24 mouse cellular contexts compared by ENCODE assay signal in genomic region chr13:90914721-90915120, GRCm38 (mm10). TPM values are rescaled to one million over a fixed set of nuclear protein-coding genes. Genes with fewer than 3 reads are reported as not detected.
DNase-seq lines count a peak whose midpoint lies in the region; ATAC-seq lines count a peak whose summit lies in the region.
"Had no signal": no experiment of that assay in that cellular context is flagged by ENCODE, and none has a peak within 500 bp of the region (broad histone marks: within the 10 kb centered on the region; RNA-seq: fewer than 3 reads in every experiment).

No protein-coding gene starts in this region.

- no peak overlapping the region for H3K4me2 ChIP-seq in forebrain, embryonic 14.5 days (ENCODE audit: low read length)
- H3K4me2 ChIP-seq in forebrain, embryonic 11.5 days (ENCODE audit: low read depth, low read length, severe bottlenecking) = no peak overlapping the region
- H3K4me2 ChIP-seq in midbrain, embryonic 16.5 days (ENCODE audit: low read length) = no peak overlapping the region
- no peak overlapping the region for H3K4me2 ChIP-seq in midbrain, embryonic 13.5 days (replicated peaks)
- H3K4me2 ChIP-seq: embryonic facial prominence, embryonic 12.5 days; embryonic facial prominence, embryonic 15.5 days; forebrain, embryonic 13.5 days; heart, embryonic 13.5 days; hindbrain, embryonic 15.5 days; intestine, embryonic 15.5 days had no signal

- no peak for ATAC-seq in forebrain, embryonic 14.5 days
- ATAC-seq in forebrain, embryonic 11.5 days (replicated peaks; ENCODE audit: low FRiP score) = no peak
- ATAC-seq in midbrain, embryonic 16.5 days = no peak
- ATAC-seq in midbrain, embryonic 13.5 days = no peak
- ATAC-seq: activated CD4-positive, CD25-positive, alpha-beta regulatory T cell, adult 4 months; forebrain, embryonic 13.5 days; intestine, embryonic 15.5 days had no signal

- H3K4me3 ChIP-seq in forebrain, embryonic 14.5 days (ENCODE audit: low read depth, low read length) = no peak overlapping the region
- H3K4me3 ChIP-seq in forebrain, embryonic 11.5 days (ENCODE audit: low read depth, low read length) = no peak overlapping the region
- no peak overlapping the region for H3K4me3 ChIP-seq in heart, embryonic 10.5 days
- no peak overlapping the region for H3K4me3 ChIP-seq in midbrain, embryonic 16.5 days (ENCODE audit: low read depth, low read length)
- no peak overlapping the region for H3K4me3 ChIP-seq in midbrain, embryonic 13.5 days (replicated peaks)
- H3K4me3 ChIP-seq: embryonic facial prominence, embryonic 12.5 days; embryonic facial prominence, embryonic 15.5 days; forebrain, embryonic 13.5 days; gastrocnemius, adult 2 months; heart, embryonic 13.5 days; hindbrain, embryonic 15.5 days; intestine, embryonic 15.5 days had no signal

- no peaks in the 10 kb centered on the region for H3K27me3 ChIP-seq in forebrain, embryonic 14.5 days (replicated peaks; ENCODE audit: control insufficient read depth, insufficient read depth, low read length)
- no peaks in the 10 kb centered on the region for H3K27me3 ChIP-seq in forebrain, embryonic 11.5 days (ENCODE audit: control insufficient read depth, insufficient read depth, low read length)
- H3K27me3 ChIP-seq in heart, embryonic 10.5 days (ENCODE audit: insufficient read depth, poor library complexity, severe bottlenecking) = no peaks in the 10 kb centered on the region
- H3K27me3 ChIP-seq in midbrain, embryonic 16.5 days (ENCODE audit: control insufficient read depth, insufficient read depth, low read depth, low read length) = no peaks in the 10 kb centered on the region
- no peaks in the 10 kb centered on the region for H3K27me3 ChIP-seq in midbrain, embryonic 13.5 days
- H3K27me3 ChIP-seq: embryonic facial prominence, embryonic 12.5 days; embryonic facial prominence, embryonic 15.5 days; forebrain, embryonic 13.5 days; heart, embryonic 13.5 days; hindbrain, embryonic 15.5 days; intestine, embryonic 15.5 days had no signal

- DNase-seq in forebrain, embryonic 14.5 days (ENCODE audit: low spot score) = no peak
- no peak for DNase-seq in forebrain, embryonic 11.5 days (ENCODE audit: low spot score)
- peak; percentile 59 for DNase-seq in heart, adult 11 months
- DNase-seq in heart, embryonic 10.5 days (ENCODE audit: low spot score) = no peak
- DNase-seq: adrenal gland, adult 8-10 months; adrenal gland, postnatal 25 days; cerebellum, adult 18-20 months; cerebellum, adult 9-10 months; cerebellum, postnatal 14 days; gastrocnemius, adult 2 months; gastrocnemius, postnatal 14 days; heart, adult 18-20 months; heart, postnatal 14 days; heart, postnatal 4 days; kidney, adult 11 months had no signal

- no peaks in the 10 kb centered on the region for H3K36me3 ChIP-seq in forebrain, embryonic 14.5 days (ENCODE audit: control insufficient read depth, insufficient read depth, low read length)
- H3K36me3 ChIP-seq in forebrain, embryonic 11.5 days (ENCODE audit: control insufficient read depth, insufficient read depth, low read length) = no peaks in the 10 kb centered on the region
- no peaks in the 10 kb centered on the region for H3K36me3 ChIP-seq in heart, embryonic 10.5 days
- no peaks in the 10 kb centered on the region for H3K36me3 ChIP-seq in midbrain, embryonic 16.5 days (ENCODE audit: control insufficient read depth, insufficient read depth, low read length)
- H3K36me3 ChIP-seq in midbrain, embryonic 13.5 days = no peaks in the 10 kb centered on the region
- H3K36me3 ChIP-seq: embryonic facial prominence, embryonic 12.5 days; embryonic facial prominence, embryonic 15.5 days; heart, embryonic 13.5 days; hindbrain, embryonic 15.5 days; intestine, embryonic 15.5 days had no signal

- H3K4me1 ChIP-seq in forebrain, embryonic 14.5 days (ENCODE audit: control insufficient read depth, insufficient read depth, low read length) = 0 out of 2 replicates have a peak, but pooled peaks cover 7% of the 10 kb centered on the region
- no peaks in the 10 kb centered on the region for H3K4me1 ChIP-seq in forebrain, embryonic 11.5 days (replicated peaks; ENCODE audit: control insufficient read depth, insufficient read depth, low read length)
- peaks cover 5% of the 10 kb centered on the region; the same call in 1 of the 2 replicates for H3K4me1 ChIP-seq in heart, embryonic 10.5 days
- H3K4me1 ChIP-seq in midbrain, embryonic 16.5 days (ENCODE audit: control insufficient read depth, insufficient read depth, low read length) = peaks cover 12% of the 10 kb centered on the region
- peaks cover 13% of the 10 kb centered on the region for H3K4me1 ChIP-seq in midbrain, embryonic 13.5 days (replicated peaks)
- H3K4me1 ChIP-seq: embryonic facial prominence, embryonic 12.5 days; embryonic facial prominence, embryonic 15.5 days; heart, embryonic 13.5 days; intestine, embryonic 15.5 days had no signal

- WGBS in forebrain, embryonic 14.5 days = 96% methylated on average over 4 of the region's 4 CpGs
- WGBS in forebrain, embryonic 11.5 days = 90% methylated on average over 4 of the region's 4 CpGs
- WGBS in heart, embryonic 10.5 days = 86% methylated on average over 4 of the region's 4 CpGs
- whole genome bisulfite sequencing in midbrain, embryonic 16.5 days = 90% methylated on average over 4 of the region's 4 CpGs
- 93% methylated on average over 4 of the region's 4 CpGs for WGBS in midbrain, embryonic 13.5 days

- H3K9ac ChIP-seq in forebrain, embryonic 14.5 days (ENCODE audit: low read length) = no peak overlapping the region
- H3K9ac ChIP-seq in forebrain, embryonic 11.5 days (ENCODE audit: low read length) = no peak overlapping the region
- no peak overlapping the region for H3K9ac ChIP-seq in midbrain, embryonic 16.5 days (ENCODE audit: low read depth, low read length)
- H3K9ac ChIP-seq in midbrain, embryonic 13.5 days (replicated peaks) = no peak overlapping the region
- H3K9ac ChIP-seq: embryonic facial prominence, embryonic 12.5 days; embryonic facial prominence, embryonic 15.5 days; forebrain, embryonic 13.5 days; heart, embryonic 13.5 days; hindbrain, embryonic 15.5 days; intestine, embryonic 15.5 days had no signal

- 0 out of 2 replicates have a peak overlapping the region, but pooled peaks have one; percentile 27 for H3K27ac ChIP-seq in forebrain, embryonic 14.5 days (ENCODE audit: low read depth, low read length)
- H3K27ac ChIP-seq in forebrain, embryonic 11.5 days (ENCODE audit: low read depth, low read length) = no peak overlapping the region
- H3K27ac ChIP-seq in heart, embryonic 10.5 days = no peak overlapping the region
- H3K27ac ChIP-seq in midbrain, embryonic 16.5 days (ENCODE audit: low read length) = peak overlapping the region; percentile 28; the same call in 1 of the 2 replicates
- no peak overlapping the region for H3K27ac ChIP-seq in midbrain, embryonic 13.5 days
- H3K27ac ChIP-seq: embryonic facial prominence, embryonic 12.5 days; embryonic facial prominence, embryonic 15.5 days; gastrocnemius, adult 2 months; heart, embryonic 13.5 days; intestine, embryonic 15.5 days had no signal

- H3K9me3 ChIP-seq in forebrain, embryonic 14.5 days (replicated peaks; ENCODE audit: control insufficient read depth, low read length) = no peaks in the 10 kb centered on the region
- H3K9me3 ChIP-seq in forebrain, embryonic 11.5 days (ENCODE audit: control insufficient read depth, low read length) = no peaks in the 10 kb centered on the region
- H3K9me3 ChIP-seq in heart, embryonic 10.5 days = no peaks in the 10 kb centered on the region
- H3K9me3 ChIP-seq in midbrain, embryonic 16.5 days (replicated peaks; ENCODE audit: control insufficient read depth, low read length, poor library complexity, severe bottlenecking) = no peaks in the 10 kb centered on the region
- no peaks in the 10 kb centered on the region for H3K9me3 ChIP-seq in midbrain, embryonic 13.5 days
- H3K9me3 ChIP-seq: embryonic facial prominence, embryonic 12.5 days; embryonic facial prominence, embryonic 15.5 days; forebrain, embryonic 13.5 days; heart, embryonic 13.5 days; hindbrain, embryonic 15.5 days; intestine, embryonic 15.5 days had no signal

RNA-seq across cellular contexts. Expression of gene Rps23, which starts 8.0 kb away (rescaled TPM):
- 146 and 210 TPM in 2 replicates for polyA plus RNA-seq in forebrain, embryonic 14.5 days (2014; fragmentation: Nextera tagmentation; extraction: Ambion mirVana)
- 184 and 225 TPM in 2 replicates for polyA plus RNA-seq in forebrain, embryonic 11.5 days (2014; fragmentation: Nextera tagmentation; extraction: Ambion mirVana)
- 139 and 171 TPM in 2 replicates for polyA plus RNA-seq in heart, embryonic 10.5 days (2016; fragmentation: Nextera tagmentation; extraction: Ambion mirVana)
- 81.0 and 95.8 TPM in 2 replicates for polyA plus RNA-seq in midbrain, embryonic 16.5 days (2015; fragmentation: Nextera tagmentation; extraction: Ambion mirVana)
- 139 and 147 TPM in 2 replicates for polyA plus RNA-seq in midbrain, embryonic 13.5 days (2015; fragmentation: Nextera tagmentation; extraction: Ambion mirVana)

RNA-seq across cellular contexts. Expression of gene Atp6ap1l, which starts 9.6 kb away (rescaled TPM):
- 3.9 and 4.5 TPM in 2 replicates for polyA plus RNA-seq in forebrain, embryonic 14.5 days (2014; fragmentation: Nextera tagmentation; extraction: Ambion mirVana)
- 0.45 and 1.3 TPM in 2 replicates for polyA plus RNA-seq in forebrain, embryonic 11.5 days (2014; fragmentation: Nextera tagmentation; extraction: Ambion mirVana)
- 0.39 TPM in 1 of 2 replicates, not detected in the other for polyA plus RNA-seq in heart, embryonic 10.5 days (2016; fragmentation: Nextera tagmentation; extraction: Ambion mirVana)
- 0.44 and 0.82 TPM in 2 replicates for polyA plus RNA-seq in midbrain, embryonic 16.5 days (2015; fragmentation: Nextera tagmentation; extraction: Ambion mirVana)
- 0.59 TPM in 1 of 2 replicates, not detected in the other for polyA plus RNA-seq in midbrain, embryonic 13.5 days (2015; fragmentation: Nextera tagmentation; extraction: Ambion mirVana)
- polyA plus RNA-seq: activated CD4-positive, CD25-positive, alpha-beta regulatory T cell, adult 4 months; intestine, embryonic 15.5 days had no signal

Comparison
In these comparisons a context has a peak if more than half of its experiments do, and no peak if none do; other contexts are left out.
1. H3K27ac ChIP-seq: peak in forebrain, embryonic 14.5 days (single experiment) and midbrain, embryonic 16.5 days (single experiment); none in forebrain, embryonic 11.5 days (single experiment), heart, embryonic 10.5 days (single experiment) and midbrain, embryonic 13.5 days (single experiment).